Mouse (Mus musculus): ENCODE results near the gene Slc2a1. TPM values are rescaled to one million over a fixed set of nuclear protein-coding genes. Genes with fewer than 3 reads are reported as not detected.

The Slc2a1 gene
- polyA plus RNA-seq, 1 experiment, result 42.5 TPM

- Histone ChIP-seq H3K4me1 (replicated peaks; ENCODE audit: control insufficient read depth, insufficient read depth, low read length) (peaks cover 31% of the 10 kb centered on the region), H3K27me3 (ENCODE audit: control insufficient read depth, insufficient read depth, low read length) (no peaks in the 10 kb centered on the region), H3K27ac (ENCODE audit: control insufficient read depth, insufficient read depth, low read length) (no peak overlapping the region), H3K36me3 (ENCODE audit: control insufficient read depth, insufficient read depth, low read length) (no peaks in the 10 kb centered on the region), H3K4me3 (ENCODE audit: control insufficient read depth, insufficient read depth, low read length) (no peak overlapping the region)
- TF ChIP-seq POLR2A (IDR thresholded peaks at IDR 0.05; ENCODE audit: control insufficient read depth, extremely low read depth, insufficient read depth, low read length, poor library complexity) (no peak), CTCF (IDR thresholded peaks at IDR 0.05; ENCODE audit: borderline replicate concordance, control insufficient read depth, extremely low read depth, insufficient read depth, low read length, poor library complexity) (no peak)
- DNase-seq, result no peak
- WGBS, result 87% methylated on average over 2 of the region's 2 CpGs
These were observed 16.3 kb downstream of the Slc2a1 start for GRCm38 (mm10) chr4:119124771-119125273.

- Histone ChIP-seq H3K4me1 (replicated peaks; ENCODE audit: control insufficient read depth, insufficient read depth, low read length) (peaks cover 31% of the 10 kb centered on the region), H3K27me3 (ENCODE audit: control insufficient read depth, insufficient read depth, low read length) (no peaks in the 10 kb centered on the region), H3K36me3 (ENCODE audit: control insufficient read depth, insufficient read depth, low read length) (no peaks in the 10 kb centered on the region), H3K4me3 (ENCODE audit: control insufficient read depth, insufficient read depth, low read length) (no peak overlapping the region), H3K27ac (ENCODE audit: control insufficient read depth, insufficient read depth, low read length) (peak overlapping the region; percentile 41; the same call in 1 of the 2 replicates)
- TF ChIP-seq POLR2A (IDR thresholded peaks at IDR 0.05; ENCODE audit: control insufficient read depth, extremely low read depth, insufficient read depth, low read length, poor library complexity), result no peak
- TF ChIP-seq CTCF (IDR thresholded peaks at IDR 0.05; ENCODE audit: borderline replicate concordance, control insufficient read depth, extremely low read depth, insufficient read depth, low read length, poor library complexity), result no peak
- no peak for DNase-seq
- 84% methylated on average over 9 of the region's 9 CpGs for WGBS
These were observed 17.2 kb downstream of the Slc2a1 start for GRCm38 (mm10) chr4:119125577-119126270.

GRCm38 (mm10) chr4:119127229-119127628, 18.7 kb downstream of the Slc2a1 start:
- 6% methylated on average over 6 of the region's 6 CpGs for whole genome bisulfite sequencing
- peak overlapping the region; percentile 41 for H3K27ac ChIP-seq (ENCODE audit: control insufficient read depth, insufficient read depth, low read length)

GRCm38 (mm10) chr4:119128547-119128946, 20.0 kb downstream of the Slc2a1 start:
- H3K36me3 ChIP-seq (ENCODE audit: control insufficient read depth, insufficient read depth, low read length), result no peaks in the 10 kb centered on the region; the same call in 1 of the 2 replicates
- H3K4me1 ChIP-seq (replicated peaks; ENCODE audit: control insufficient read depth, insufficient read depth, low read length), result peaks cover 31% of the 10 kb centered on the region
- H3K27ac ChIP-seq (ENCODE audit: control insufficient read depth, insufficient read depth, low read length), result no peak overlapping the region
- no peak for DNase-seq
- H3K4me3 ChIP-seq (ENCODE audit: control insufficient read depth, insufficient read depth, low read length), result no peak overlapping the region
- 95% methylated on average over 7 of the region's 7 CpGs for WGBS
- H3K27me3 ChIP-seq (ENCODE audit: control insufficient read depth, insufficient read depth, low read length), result no peaks in the 10 kb centered on the region
- no peak for TF ChIP-seq CTCF (IDR thresholded peaks at IDR 0.05; ENCODE audit: borderline replicate concordance, control insufficient read depth, extremely low read depth, insufficient read depth, low read length, poor library complexity)
- no peak for TF ChIP-seq POLR2A (IDR thresholded peaks at IDR 0.05; ENCODE audit: control insufficient read depth, extremely low read depth, insufficient read depth, low read length, poor library complexity)

More at GRCm38 (mm10) chr4:119127229-119127628, 18.7 kb downstream of the Slc2a1 start:
- no peak overlapping the region for H3K4me3 ChIP-seq (ENCODE audit: control insufficient read depth, insufficient read depth, low read length)
- DNase-seq, result peak; percentile 61
- H3K36me3 ChIP-seq (ENCODE audit: control insufficient read depth, insufficient read depth, low read length), result no peaks in the 10 kb centered on the region
- peaks cover 31% of the 10 kb centered on the region for H3K4me1 ChIP-seq (replicated peaks; ENCODE audit: control insufficient read depth, insufficient read depth, low read length)
- no peaks in the 10 kb centered on the region for H3K27me3 ChIP-seq (ENCODE audit: control insufficient read depth, insufficient read depth, low read length)
- TF ChIP-seq POLR2A (IDR thresholded peaks at IDR 0.05; ENCODE audit: control insufficient read depth, extremely low read depth, insufficient read depth, low read length, poor library complexity), result no peak
- TF ChIP-seq CTCF (IDR thresholded peaks at IDR 0.05; ENCODE audit: borderline replicate concordance, control insufficient read depth, extremely low read depth, insufficient read depth, low read length, poor library complexity), result no peak

GRCm38 (mm10) chr4:119129096-119129495, 20.6 kb downstream of the Slc2a1 start:
- no peak overlapping the region for H3K4me3 ChIP-seq (ENCODE audit: control insufficient read depth, insufficient read depth, low read length)
- H3K36me3 ChIP-seq (ENCODE audit: control insufficient read depth, insufficient read depth, low read length), result peaks cover 3% of the 10 kb centered on the region; the same call in 1 of the 2 replicates
- H3K4me1 ChIP-seq (replicated peaks; ENCODE audit: control insufficient read depth, insufficient read depth, low read length), result peaks cover 31% of the 10 kb centered on the region
- TF ChIP-seq CTCF (IDR thresholded peaks at IDR 0.05; ENCODE audit: borderline replicate concordance, control insufficient read depth, extremely low read depth, insufficient read depth, low read length, poor library complexity) (no peak), POLR2A (IDR thresholded peaks at IDR 0.05; ENCODE audit: control insufficient read depth, extremely low read depth, insufficient read depth, low read length, poor library complexity) (no peak)
- DNase-seq, result no peak
- WGBS, result 97% methylated on average over 1 of the region's 1 CpGs
- H3K27ac ChIP-seq (ENCODE audit: control insufficient read depth, insufficient read depth, low read length), result no peak overlapping the region
- no peaks in the 10 kb centered on the region for H3K27me3 ChIP-seq (ENCODE audit: control insufficient read depth, insufficient read depth, low read length)

GRCm38 (mm10) chr4:119131189-119131910, 22.8 kb downstream of the Slc2a1 start:
- peaks cover 21% of the 10 kb centered on the region for H3K36me3 ChIP-seq (ENCODE audit: control insufficient read depth, insufficient read depth, low read length)
- TF ChIP-seq CTCF (IDR thresholded peaks at IDR 0.05; ENCODE audit: borderline replicate concordance, control insufficient read depth, extremely low read depth, insufficient read depth, low read length, poor library complexity), result no peak
- TF ChIP-seq POLR2A (IDR thresholded peaks at IDR 0.05; ENCODE audit: control insufficient read depth, extremely low read depth, insufficient read depth, low read length, poor library complexity), result no peak
- peaks cover 18% of the 10 kb centered on the region for H3K4me1 ChIP-seq (replicated peaks; ENCODE audit: control insufficient read depth, insufficient read depth, low read length)
- H3K27me3 ChIP-seq (ENCODE audit: control insufficient read depth, insufficient read depth, low read length), result no peaks in the 10 kb centered on the region
- H3K4me3 ChIP-seq (ENCODE audit: control insufficient read depth, insufficient read depth, low read length), result no peak overlapping the region
- DNase-seq, result no peak
- WGBS, result 81% methylated on average over 8 of the region's 8 CpGs
- H3K27ac ChIP-seq (ENCODE audit: control insufficient read depth, insufficient read depth, low read length), result no peak overlapping the region
